Mouse (Mus musculus) kidney, embryonic 14.5 days (tissue): ENCODE measurements at regions not wholly inside any gene's neighbourhood (a gene's known extent, or its start where the extent isn't known, plus 50 kb on each side); places are given as distances from the start of the nearest gene placed in this dataset.

ENCODE experiments used
- ATAC-seq: fragments of 200-750 bp; cut with Nextera tagmentation; 2 replicates; pipeline ENCODE4 v1.8.0; 2017; ENCODE audit warnings: moderate number of reproducible peaks, mild to moderate bottlenecking, moderate TSS enrichment, moderate library complexity; ENCODE audit not compliant: low FRiP score, low TSS enrichment
- H3K27ac ChIP-seq: fragments of 300-500 bp; sonication (generic); 2 replicates; pipeline ENCODE4 v1.5.1; 2014; ENCODE audit warnings: low read depth, mild to moderate bottlenecking, low read length, moderate library complexity, mixed read lengths
- H3K27me3 ChIP-seq: fragments of 300-500 bp; sonication (generic); 2 replicates; pipeline ENCODE4 v1.6.1; 2014; ENCODE audit warnings: mild to moderate bottlenecking, low read length; ENCODE audit not compliant: control insufficient read depth, insufficient read depth
- H3K36me3 ChIP-seq: fragments of 300-500 bp; sonication (generic); 2 replicates; pipeline ENCODE4 v1.6.1; 2014; ENCODE audit warnings: low read length, mixed read lengths; ENCODE audit not compliant: control insufficient read depth, insufficient read depth
- H3K4me1 ChIP-seq: fragments of 300-500 bp; sonication (generic); 2 replicates; pipeline ENCODE4 v1.6.1; 2014; ENCODE audit warnings: low read length, mixed read lengths; ENCODE audit not compliant: control insufficient read depth, insufficient read depth
- H3K4me2 ChIP-seq: fragments of 300-500 bp; sonication (generic); replicated peaks from 2 replicates; pipeline ENCODE4 v1.6.1; 2014; ENCODE audit warnings: low read depth, mild to moderate bottlenecking, low read length
- H3K4me3 ChIP-seq: fragments of 300-500 bp; sonication (generic); 2 replicates; pipeline ENCODE4 v1.5.1; 2014; ENCODE audit warnings: mild to moderate bottlenecking, low read length
- H3K9ac ChIP-seq: fragments of 300-500 bp; sonication (generic); 2 replicates; pipeline ENCODE4 v1.6.1; 2014; ENCODE audit warnings: low read depth, mild to moderate bottlenecking, low read length, moderate library complexity
- H3K9me3 ChIP-seq: fragments of 300-500 bp; sonication (generic); 2 replicates; pipeline ENCODE4 v1.6.1; 2016; ENCODE audit warnings: low read length; ENCODE audit not compliant: control insufficient read depth
- WGBS: fragments of 180-500 bp; shearing (Covaris S2); extraction: QIAGEN DNeasy Blood & Tissue Kit; methylation state at CpG from one replicate; pipeline ENCODE4 v1.1.7; 2014; 5-methylcytosine and 5-hydroxymethylcytosine counted together

GRCm38 (mm10) chr9:116384176-116385076 lies 209.3 kb upstream of the Tgfbr2 start:
- peaks cover 18% of the 10 kb centered on the region; the same call in 1 of the 2 replicates for H3K4me1 ChIP-seq
- ATAC-seq = peak; percentile 67
- WGBS = 47% methylated on average over 21 of the region's 21 CpGs
- H3K4me3 ChIP-seq = peak overlapping the region; percentile 19; the same call in 1 of the 2 replicates
- no peaks in the 10 kb centered on the region for H3K27me3 ChIP-seq
- no peaks in the 10 kb centered on the region for H3K36me3 ChIP-seq
- peak overlapping the region; percentile 81 for H3K27ac ChIP-seq
- H3K9ac ChIP-seq = peak overlapping the region; percentile 32
- H3K4me2 ChIP-seq = peak overlapping the region; percentile 42
- no peaks in the 10 kb centered on the region for H3K9me3 ChIP-seq

DNA sequence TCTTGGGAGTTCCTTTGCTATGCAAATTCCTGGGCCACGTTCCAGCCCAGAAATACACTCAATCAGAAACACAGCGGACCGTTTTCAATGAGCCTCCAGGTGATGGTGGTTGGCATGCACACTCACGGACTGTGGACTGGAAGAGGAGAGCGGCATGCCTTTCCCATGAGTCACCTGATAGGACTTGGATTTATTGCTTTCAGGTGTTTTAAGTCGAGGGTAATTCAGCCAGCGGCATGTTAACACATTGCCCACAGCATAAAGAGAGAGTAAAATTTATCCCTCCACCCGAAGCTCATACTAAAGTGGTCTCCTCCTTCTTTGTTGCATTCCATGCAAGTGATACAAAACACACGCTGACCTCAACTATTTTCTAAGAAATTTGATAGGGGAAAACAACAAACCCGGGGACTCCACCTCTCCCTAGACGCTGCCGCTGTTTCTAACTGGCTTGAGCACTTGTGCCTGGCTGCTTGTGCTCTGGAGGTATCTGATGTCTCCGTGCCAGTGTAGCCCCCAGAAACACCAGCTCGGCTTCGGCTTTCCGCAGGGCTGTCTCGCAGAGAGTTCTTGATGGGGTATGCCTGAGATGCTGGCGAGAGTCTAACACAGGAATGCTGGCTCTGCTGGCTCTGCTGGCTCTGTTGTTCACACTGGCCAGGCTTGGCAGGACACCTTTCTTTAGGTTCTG lies 208.4 kb upstream of the Tgfbr2 start:
- H3K27me3 ChIP-seq = no peaks in the 10 kb centered on the region
- H3K9ac ChIP-seq = peak overlapping the region; percentile 32
- peak; percentile 83 for ATAC-seq
- H3K4me1 ChIP-seq = peaks cover 18% of the 10 kb centered on the region; the same call in 1 of the 2 replicates
- H3K4me2 ChIP-seq = peak overlapping the region; percentile 42
- no peaks in the 10 kb centered on the region for H3K9me3 ChIP-seq
- peak overlapping the region; percentile 19; the same call in 1 of the 2 replicates for H3K4me3 ChIP-seq
- H3K27ac ChIP-seq = peak overlapping the region; percentile 81
- no peaks in the 10 kb centered on the region for H3K36me3 ChIP-seq
- WGBS = 6% methylated on average over 18 of the region's 18 CpGs

DNA sequence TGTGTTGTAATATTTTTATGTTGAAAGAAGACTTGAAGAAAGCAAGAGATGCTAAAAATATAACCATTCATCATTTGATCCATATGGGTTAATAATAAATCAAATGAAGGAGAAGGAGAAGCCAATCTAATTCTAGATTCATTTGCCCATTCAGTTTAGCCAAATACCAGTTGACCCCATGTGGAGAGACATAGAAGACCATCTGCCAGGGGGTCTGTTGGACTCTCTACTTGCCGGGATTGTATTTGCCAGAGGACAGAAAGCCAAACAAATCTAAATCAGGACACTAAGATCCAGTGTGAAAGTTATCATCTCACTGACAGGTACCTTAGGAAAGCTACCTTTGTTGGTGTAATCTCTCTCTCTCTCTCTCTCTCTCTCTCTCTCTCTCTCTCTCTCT lies 202.5 kb upstream of the Tgfbr2 start:
- Histone ChIP-seq H3K4me3 (no peak overlapping the region), H3K9ac (no peak overlapping the region), H3K4me2 (no peak overlapping the region), H3K27ac (no peak overlapping the region), H3K4me1 (no peaks in the 10 kb centered on the region), H3K27me3 (no peaks in the 10 kb centered on the region), H3K9me3 (no peaks in the 10 kb centered on the region), H3K36me3 (no peaks in the 10 kb centered on the region)
- 88% methylated on average over 1 of the region's 1 CpGs for WGBS
- ATAC-seq = no peak

DNA sequence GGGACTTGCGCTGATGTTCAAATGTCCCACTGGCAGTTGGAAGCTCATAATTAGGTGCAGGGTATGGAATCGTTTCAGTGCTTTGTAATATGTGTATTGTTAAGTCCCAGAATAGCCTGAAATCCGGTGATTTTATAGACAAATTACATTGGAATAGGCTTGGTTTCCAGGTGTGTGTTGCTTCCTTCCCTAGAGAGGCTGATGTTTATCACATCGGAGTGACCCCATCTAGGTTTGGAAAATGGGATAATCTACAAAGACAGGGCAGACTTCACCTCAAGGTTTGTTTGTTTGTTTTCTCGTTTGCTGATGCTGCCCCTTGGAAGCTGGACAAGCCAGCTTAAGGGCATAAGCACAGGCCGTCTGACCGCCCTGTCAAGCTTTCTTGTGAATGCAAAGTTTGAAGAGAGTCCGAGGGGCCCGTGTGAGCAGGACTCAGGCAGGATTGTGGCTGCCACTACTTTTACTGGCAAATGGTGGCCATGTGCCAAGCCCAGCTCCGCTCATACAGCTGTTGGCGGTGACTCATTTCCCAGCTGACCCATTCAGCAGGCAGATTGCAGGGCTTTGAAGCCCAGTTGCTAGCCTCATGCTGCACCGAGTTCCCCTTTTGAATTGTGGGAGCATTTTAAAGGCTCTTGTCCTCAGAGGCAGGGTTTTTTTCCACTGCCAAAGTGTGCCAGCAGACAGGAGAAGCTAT lies 200.6 kb upstream of the Tgfbr2 start:
- ATAC-seq = no peak
- no peak overlapping the region for H3K9ac ChIP-seq
- H3K4me1 ChIP-seq = no peaks in the 10 kb centered on the region
- no peaks in the 10 kb centered on the region for H3K27me3 ChIP-seq
- WGBS = 73% methylated on average over 12 of the region's 12 CpGs
- no peak overlapping the region for H3K27ac ChIP-seq
- no peaks in the 10 kb centered on the region for H3K36me3 ChIP-seq
- no peak overlapping the region for H3K4me2 ChIP-seq
- no peaks in the 10 kb centered on the region for H3K9me3 ChIP-seq
- no peak overlapping the region for H3K4me3 ChIP-seq

- no peaks in the 10 kb centered on the region for H3K9me3 ChIP-seq
- no peaks in the 10 kb centered on the region for H3K36me3 ChIP-seq
- no peaks in the 10 kb centered on the region for H3K4me1 ChIP-seq
- 86% methylated on average over 4 of the region's 4 CpGs for WGBS
- no peak overlapping the region for H3K4me3 ChIP-seq
- no peak overlapping the region for H3K4me2 ChIP-seq
- ATAC-seq = no peak
- H3K9ac ChIP-seq = no peak overlapping the region
- no peak overlapping the region for H3K27ac ChIP-seq
- no peaks in the 10 kb centered on the region for H3K27me3 ChIP-seq
Measured at GRCm38 (mm10) chr9:116374343-116374742, 199.2 kb upstream of the Tgfbr2 start.

- H3K4me3 ChIP-seq = no peak overlapping the region
- H3K9me3 ChIP-seq = no peaks in the 10 kb centered on the region
- no peak overlapping the region for H3K4me2 ChIP-seq
- H3K9ac ChIP-seq = no peak overlapping the region
- H3K4me1 ChIP-seq = no peaks in the 10 kb centered on the region
- H3K27me3 ChIP-seq = no peaks in the 10 kb centered on the region
- no peak for ATAC-seq
- no peak overlapping the region for H3K27ac ChIP-seq
- 70% methylated on average over 3 of the region's 3 CpGs for WGBS
- H3K36me3 ChIP-seq = no peaks in the 10 kb centered on the region
Measured at GRCm38 (mm10) chr9:116373396-116373795, 198.2 kb upstream of the Tgfbr2 start.

DNA sequence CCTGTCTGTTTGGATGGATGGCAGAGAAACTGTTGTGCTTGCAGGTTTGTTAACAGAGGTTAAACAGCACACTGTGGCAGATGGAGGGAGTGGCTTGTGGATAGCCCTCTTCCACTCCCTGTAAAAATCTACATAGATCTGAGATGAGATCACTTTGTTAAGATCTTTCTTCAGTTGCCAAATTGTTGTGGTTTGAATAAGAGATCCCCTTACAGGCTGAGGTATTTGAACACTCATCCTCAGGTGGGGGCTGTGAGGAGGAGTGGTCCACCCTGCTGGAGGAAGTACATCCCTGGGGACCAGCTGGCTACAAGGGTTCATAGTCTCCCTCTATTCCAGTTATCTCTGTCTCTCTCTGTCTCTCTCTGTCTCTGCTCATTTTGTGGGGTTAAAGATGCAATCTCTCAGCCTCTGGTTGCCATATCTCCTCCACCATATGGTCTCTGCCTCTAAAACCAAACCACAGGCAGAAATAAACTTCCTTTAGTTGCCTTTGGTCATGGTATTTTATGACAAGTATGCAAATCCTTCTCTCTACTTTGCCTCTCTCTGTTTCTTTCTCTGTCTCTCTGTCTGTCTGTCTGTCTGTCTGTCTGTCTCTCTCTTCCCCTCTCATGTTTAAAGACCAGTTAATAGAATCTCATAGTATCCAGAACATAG lies 194.0 kb upstream of the Tgfbr2 start:
- Histone ChIP-seq H3K9ac (no peak overlapping the region), H3K27me3 (no peaks in the 10 kb centered on the region), H3K4me2 (no peak overlapping the region), H3K9me3 (no peaks in the 10 kb centered on the region), H3K36me3 (no peaks in the 10 kb centered on the region), H3K27ac (no peak overlapping the region), H3K4me3 (no peak overlapping the region), H3K4me1 (no peaks in the 10 kb centered on the region)
- ATAC-seq = no peak

DNA sequence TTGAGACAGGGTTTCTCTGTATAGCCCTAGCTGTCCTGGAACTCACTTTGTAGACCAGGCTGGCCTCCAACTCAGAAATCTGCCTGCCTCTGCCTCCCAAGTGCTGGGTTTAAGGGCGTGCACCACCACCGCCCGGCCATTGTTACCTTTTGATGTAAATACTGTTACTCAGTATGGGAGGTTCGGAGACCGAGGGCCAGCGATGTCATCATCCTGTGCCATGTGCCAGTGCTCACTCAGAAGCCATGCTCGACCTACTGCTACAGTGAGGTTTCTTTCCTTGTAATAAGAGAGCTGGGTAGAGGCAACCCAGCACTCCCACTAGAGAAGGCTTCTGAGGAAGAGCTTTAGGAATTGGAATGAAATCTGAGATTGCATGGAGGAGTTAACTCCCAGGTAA lies 191.6 kb upstream of the Tgfbr2 start:
- Histone ChIP-seq H3K9ac (no peak overlapping the region), H3K36me3 (no peaks in the 10 kb centered on the region), H3K4me2 (no peak overlapping the region), H3K27me3 (no peaks in the 10 kb centered on the region), H3K9me3 (peaks cover 2% of the 10 kb centered on the region; the same call in 1 of the 2 replicates), H3K4me1 (no peaks in the 10 kb centered on the region), H3K4me3 (no peak overlapping the region), H3K27ac (no peak overlapping the region)
- no peak for ATAC-seq
- WGBS = 85% methylated on average over 7 of the region's 7 CpGs
